Mouse (Mus musculus): ENCODE results near the gene Otulinl. TPM values are rescaled to one million over a fixed set of nuclear protein-coding genes. Genes with fewer than 3 reads are reported as not detected.

The Otulinl gene
- polyA plus RNA-seq, 1 experiment from 2014 or later: 6.5 TPM

- peaks cover 11% of the 10 kb centered on the region for H3K4me1 ChIP-seq (replicated peaks)
- ATAC-seq: no peak
- no peak overlapping the region for H3K27ac ChIP-seq
- H3K27me3 ChIP-seq: no peaks in the 10 kb centered on the region
- H3K36me3 ChIP-seq: no peaks in the 10 kb centered on the region
- H3K4me2 ChIP-seq (replicated peaks): no peak overlapping the region
- no peaks in the 10 kb centered on the region for H3K9me3 ChIP-seq
- H3K9ac ChIP-seq (replicated peaks): no peak overlapping the region
- H3K4me3 ChIP-seq (replicated peaks): no peak overlapping the region
- 48% methylated on average over 11 of the region's 11 CpGs for WGBS
Observed at GRCm38 (mm10) chr15:27702031-27702971, 20.9 kb upstream of the Otulinl start.

GRCm38 (mm10) chr15:27697632-27698031 is 16.3 kb upstream of the Otulinl start:
- Histone ChIP-seq H3K27ac (no peak overlapping the region), H3K9me3 (no peaks in the 10 kb centered on the region), H3K4me2 (replicated peaks) (no peak overlapping the region), H3K9ac (replicated peaks) (no peak overlapping the region), H3K36me3 (no peaks in the 10 kb centered on the region), H3K4me3 (replicated peaks) (no peak overlapping the region), H3K4me1 (replicated peaks) (peaks cover 2% of the 10 kb centered on the region), H3K27me3 (no peaks in the 10 kb centered on the region)
- ATAC-seq: no peak
- 91% methylated on average over 5 of the region's 5 CpGs for WGBS

DNA sequence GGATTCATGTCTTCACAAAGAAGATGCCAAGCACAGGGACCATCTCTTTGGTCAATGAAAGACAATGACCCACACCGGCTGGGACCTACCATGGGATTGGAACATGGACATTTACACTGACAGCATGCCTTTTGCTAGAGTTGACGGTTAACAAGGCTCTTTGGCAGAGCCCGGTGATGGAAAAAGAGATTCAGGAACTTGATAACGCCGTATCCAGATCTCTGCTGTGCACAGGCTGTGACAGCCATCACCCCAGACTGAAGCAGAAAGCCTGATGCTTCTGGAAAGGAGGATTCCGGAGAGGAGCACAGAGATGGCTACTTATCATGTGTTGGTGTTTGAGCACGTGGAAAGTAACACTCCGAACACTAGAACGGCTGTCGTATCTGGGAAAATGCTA is 11.9 kb upstream of the Otulinl start:
- Histone ChIP-seq H3K4me2 (replicated peaks) (no peak overlapping the region), H3K4me3 (replicated peaks) (no peak overlapping the region), H3K4me1 (replicated peaks) (no peaks in the 10 kb centered on the region), H3K9me3 (no peaks in the 10 kb centered on the region), H3K9ac (replicated peaks) (no peak overlapping the region), H3K27ac (no peak overlapping the region), H3K36me3 (no peaks in the 10 kb centered on the region), H3K27me3 (no peaks in the 10 kb centered on the region)
- WGBS: 96% methylated on average over 10 of the region's 10 CpGs
- no peak for ATAC-seq

DNA sequence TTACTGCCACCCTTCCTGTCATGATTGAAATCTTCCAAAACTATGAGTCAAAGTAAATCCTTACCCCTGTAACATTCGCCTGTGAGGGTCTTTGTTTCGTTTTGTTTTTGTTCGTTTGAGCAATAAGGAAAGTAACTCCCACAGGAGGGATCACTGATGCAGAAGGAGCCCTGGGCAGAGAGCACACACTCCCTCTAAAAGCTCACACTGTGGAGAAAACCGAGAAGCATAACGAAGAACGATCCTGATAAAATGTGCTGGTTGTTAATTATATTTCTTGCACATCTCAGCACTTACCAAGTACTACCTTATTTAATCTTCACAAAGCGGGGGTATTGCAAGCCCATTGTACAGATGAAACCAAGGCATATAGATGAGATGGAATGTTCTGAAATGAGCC is 10.8 kb upstream of the Otulinl start:
- WGBS: 77% methylated on average over 7 of the region's 7 CpGs
- no peaks in the 10 kb centered on the region for H3K36me3 ChIP-seq
- no peak overlapping the region for H3K27ac ChIP-seq
- H3K9me3 ChIP-seq: no peaks in the 10 kb centered on the region
- no peaks in the 10 kb centered on the region for H3K27me3 ChIP-seq
- H3K4me1 ChIP-seq (replicated peaks): no peaks in the 10 kb centered on the region
- no peak overlapping the region for H3K4me3 ChIP-seq (replicated peaks)
- H3K9ac ChIP-seq (replicated peaks): no peak overlapping the region
- no peak overlapping the region for H3K4me2 ChIP-seq (replicated peaks)
- ATAC-seq: no peak

DNA sequence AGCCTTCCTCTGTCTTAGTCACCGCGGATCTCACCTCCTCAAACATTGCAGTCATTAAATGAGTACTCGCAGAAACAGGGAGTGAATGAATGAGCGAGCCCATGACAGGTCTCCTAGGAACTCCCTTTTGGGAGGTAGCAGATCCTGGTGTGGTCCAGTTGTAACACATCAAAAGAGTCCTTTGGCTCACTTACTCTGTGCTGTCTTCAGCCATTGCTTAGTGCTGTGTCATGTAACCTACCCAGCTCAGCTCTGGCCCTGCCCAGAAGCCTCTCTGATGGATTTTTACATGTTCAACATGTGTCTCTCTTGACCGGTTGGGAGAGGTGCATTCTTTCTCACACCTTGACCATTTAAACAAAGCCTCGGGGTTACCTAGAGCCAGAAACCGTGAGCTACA is 9.8 kb upstream of the Otulinl start:
- Histone ChIP-seq H3K27me3 (no peaks in the 10 kb centered on the region), H3K9me3 (no peaks in the 10 kb centered on the region), H3K4me1 (replicated peaks) (no peaks in the 10 kb centered on the region), H3K4me3 (replicated peaks) (no peak overlapping the region), H3K4me2 (replicated peaks) (no peak overlapping the region), H3K27ac (no peak overlapping the region), H3K9ac (replicated peaks) (no peak overlapping the region), H3K36me3 (no peaks in the 10 kb centered on the region)
- whole genome bisulfite sequencing: 94% methylated on average over 7 of the region's 7 CpGs
- no peak for ATAC-seq

DNA sequence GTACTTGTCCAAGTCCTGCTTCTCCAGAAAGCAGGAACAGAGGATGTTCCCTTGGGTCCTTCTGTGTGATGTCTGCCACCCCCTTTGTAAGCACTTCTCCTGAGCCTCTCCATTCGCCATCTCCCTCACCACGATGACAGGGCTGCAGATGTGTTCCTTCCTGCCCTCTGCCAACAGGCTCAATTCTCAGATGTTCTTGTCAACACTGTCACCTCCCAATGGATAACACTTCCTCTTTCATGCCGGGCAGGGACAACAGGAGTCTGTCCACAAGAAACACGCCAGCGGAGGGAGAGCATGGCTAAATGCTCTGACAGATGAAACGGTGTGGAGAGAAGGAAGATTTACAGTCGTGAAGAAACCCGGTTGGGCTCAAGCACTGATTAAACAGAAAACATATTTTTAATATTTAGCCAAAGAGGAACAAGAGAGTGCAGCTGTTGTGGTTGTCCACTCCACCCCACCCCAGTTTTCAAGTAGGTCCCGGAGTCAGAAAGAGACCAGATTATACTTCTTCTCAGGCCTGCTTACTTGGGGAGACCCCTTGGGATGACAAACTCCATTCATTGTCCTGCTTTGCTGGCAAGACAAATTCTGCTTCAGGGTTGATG is 6.8 kb upstream of the Otulinl start:
- WGBS: 91% methylated on average over 9 of the region's 9 CpGs

GRCm38 (mm10) chr15:27684813-27685212 is 3.4 kb upstream of the Otulinl start:
- H3K4me1 ChIP-seq (replicated peaks): peaks cover 10% of the 10 kb centered on the region
- H3K9ac ChIP-seq (replicated peaks): no peak overlapping the region
- H3K4me2 ChIP-seq (replicated peaks): no peak overlapping the region
- H3K36me3 ChIP-seq: no peaks in the 10 kb centered on the region
- H3K27me3 ChIP-seq: peaks cover 25% of the 10 kb centered on the region
- no peak overlapping the region for H3K4me3 ChIP-seq (replicated peaks)
- no peak for ATAC-seq
- no peak overlapping the region for H3K27ac ChIP-seq
- H3K9me3 ChIP-seq: no peaks in the 10 kb centered on the region
- 92% methylated on average over 7 of the region's 7 CpGs for WGBS

More for the DNA sequence above, 6.8 kb upstream of the Otulinl start:
- ATAC-seq: no peak
- no peak overlapping the region for H3K9ac ChIP-seq (replicated peaks)
- H3K4me1 ChIP-seq (replicated peaks): no peaks in the 10 kb centered on the region
- peaks cover 7% of the 10 kb centered on the region; the same call in 1 of the 2 replicates for H3K27me3 ChIP-seq
- H3K27ac ChIP-seq: no peak overlapping the region
- H3K9me3 ChIP-seq: no peaks in the 10 kb centered on the region
- no peaks in the 10 kb centered on the region for H3K36me3 ChIP-seq
- no peak overlapping the region for H3K4me3 ChIP-seq (replicated peaks)
- H3K4me2 ChIP-seq (replicated peaks): no peak overlapping the region

GRCm38 (mm10) chr15:27683206-27683605 is 1.8 kb upstream of the Otulinl start:
- Histone ChIP-seq H3K36me3 (no peaks in the 10 kb centered on the region), H3K27ac (no peak overlapping the region), H3K4me2 (replicated peaks) (no peak overlapping the region), H3K27me3 (peaks cover 30% of the 10 kb centered on the region), H3K9me3 (no peaks in the 10 kb centered on the region), H3K4me1 (replicated peaks) (peaks cover 10% of the 10 kb centered on the region), H3K9ac (replicated peaks) (no peak overlapping the region), H3K4me3 (replicated peaks) (no peak overlapping the region)
- 100% methylated on average over 1 of the region's 1 CpGs for WGBS
- no peak for ATAC-seq

DNA sequence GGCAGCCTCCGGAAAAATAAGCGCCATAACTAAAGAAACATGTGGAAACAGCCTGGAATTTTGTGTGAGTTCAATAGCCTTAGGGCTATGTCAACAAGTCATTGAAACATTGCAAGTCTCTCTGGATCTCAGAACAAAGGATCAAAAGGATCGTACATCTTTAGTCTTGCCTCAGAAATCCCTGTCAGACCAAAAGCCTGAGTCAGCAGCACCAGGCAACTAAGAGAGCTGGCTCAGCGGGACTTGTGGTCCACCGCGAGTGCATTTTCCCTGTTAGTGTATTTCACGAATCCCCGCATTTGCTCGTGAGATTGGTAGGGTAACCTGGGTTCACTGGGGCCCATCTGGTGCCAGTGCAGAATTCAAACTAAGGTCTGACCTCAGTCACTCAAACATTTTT is 1.2 kb upstream of the Otulinl start:
- Histone ChIP-seq H3K9ac (replicated peaks) (no peak overlapping the region), H3K4me1 (replicated peaks) (peaks cover 10% of the 10 kb centered on the region), H3K27ac (no peak overlapping the region), H3K4me3 (replicated peaks) (no peak overlapping the region), H3K36me3 (no peaks in the 10 kb centered on the region), H3K27me3 (peaks cover 30% of the 10 kb centered on the region), H3K9me3 (no peaks in the 10 kb centered on the region), H3K4me2 (replicated peaks) (no peak overlapping the region)
- ATAC-seq: no peak
- 23% methylated on average over 9 of the region's 9 CpGs for WGBS

- H3K4me3 ChIP-seq (replicated peaks): peak overlapping the region; percentile 64
- H3K36me3 ChIP-seq: no peaks in the 10 kb centered on the region
- H3K27me3 ChIP-seq: peaks cover 30% of the 10 kb centered on the region
- H3K4me2 ChIP-seq (replicated peaks): peak overlapping the region; percentile 84
- WGBS: 3% methylated on average over 28 of the region's 28 CpGs
- ATAC-seq: no peak
- peak overlapping the region; percentile 75 for H3K9ac ChIP-seq (replicated peaks)
- peaks cover 19% of the 10 kb centered on the region for H3K4me1 ChIP-seq (replicated peaks)
- H3K9me3 ChIP-seq: no peaks in the 10 kb centered on the region
- no peak overlapping the region for H3K27ac ChIP-seq
Observed at GRCm38 (mm10) chr15:27680997-27681396, 382 bp downstream of the Otulinl start.

GRCm38 (mm10) chr15:27678511-27678910 is 2.9 kb downstream of the Otulinl start:
- ATAC-seq: no peak
- Histone ChIP-seq H3K36me3 (no peaks in the 10 kb centered on the region), H3K4me2 (replicated peaks) (no peak overlapping the region), H3K9me3 (no peaks in the 10 kb centered on the region), H3K4me1 (replicated peaks) (peaks cover 19% of the 10 kb centered on the region), H3K27ac (no peak overlapping the region), H3K27me3 (peaks cover 26% of the 10 kb centered on the region), H3K4me3 (replicated peaks) (no peak overlapping the region), H3K9ac (replicated peaks) (no peak overlapping the region)
- WGBS: 84% methylated on average over 9 of the region's 9 CpGs

GRCm38 (mm10) chr15:27677801-27678200 is 3.6 kb downstream of the Otulinl start:
- 91% methylated on average over 6 of the region's 6 CpGs for WGBS
- no peak for ATAC-seq
- H3K9ac ChIP-seq (replicated peaks): no peak overlapping the region
- H3K4me2 ChIP-seq (replicated peaks): no peak overlapping the region
- peaks cover 19% of the 10 kb centered on the region for H3K4me1 ChIP-seq (replicated peaks)
- no peak overlapping the region for H3K27ac ChIP-seq
- H3K36me3 ChIP-seq: no peaks in the 10 kb centered on the region
- H3K9me3 ChIP-seq: no peaks in the 10 kb centered on the region
- H3K4me3 ChIP-seq (replicated peaks): no peak overlapping the region
- H3K27me3 ChIP-seq: peaks cover 19% of the 10 kb centered on the region; the same call in 1 of the 2 replicates

Measured in midbrain, embryonic 13.5 days (tissue).